Mouse (Mus musculus): ENCODE data around the gene Olfr1097.

DNA sequence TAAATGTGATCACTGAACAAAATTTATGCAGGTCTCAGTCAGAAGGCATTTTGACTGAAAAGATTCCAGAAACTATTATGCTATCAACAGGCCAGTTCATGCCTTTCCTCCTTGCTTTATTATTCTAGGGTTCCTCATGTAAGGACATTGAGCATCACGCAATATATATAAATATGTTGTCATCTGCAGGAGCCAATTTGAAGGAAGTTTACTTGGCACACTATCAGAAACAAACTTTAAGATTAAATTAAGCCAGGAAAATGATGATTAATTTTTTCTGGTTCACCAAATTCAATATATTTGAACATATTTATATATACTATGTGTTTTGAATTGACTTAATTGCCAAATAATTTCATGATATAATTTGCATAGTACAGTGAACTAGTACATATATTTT lies 32.4 kb upstream of the Olfr1097 start, which contains the start of gene Olfr1098:
- TF ChIP-seq CTCF (conservative IDR thresholded peaks at IDR 0.05; ENCODE audit: insufficient read depth, insufficient read length, low read depth, low read length) (no peak), POLR2A (IDR thresholded peaks at IDR 0.05; ENCODE audit: low read depth, low read length) (no peak)
